Comparison of ENCODE assay signal across 22 mouse cellular contexts in genomic region chr14:26911826-26912225, GRCm38 (mm10). TPM values are rescaled to one million over a fixed set of nuclear protein-coding genes. Genes with fewer than 3 reads are reported as not detected.
DNase-seq lines count a peak whose midpoint lies in the region.
"Had no signal": no experiment of that assay in that cellular context is flagged by ENCODE, and none has a peak within 500 bp of the region (broad histone marks: within the 10 kb centered on the region; RNA-seq: fewer than 3 reads in every experiment).

No protein-coding gene starts in this region.

- 0 out of 2 replicates have a peak overlapping the region, but pooled peaks have one; percentile 3 for H3K27ac ChIP-seq in brown adipose tissue, adult 24 weeks (replicated peaks; ENCODE audit: low read depth, low read length)
- H3K27ac ChIP-seq: embryonic facial prominence, embryonic 12.5 days; forebrain, embryonic 12.5 days; forebrain, embryonic 15.5 days; hindbrain, embryonic 12.5 days; hindbrain, embryonic 15.5 days had no signal

- H3K4me1 ChIP-seq in brown adipose tissue, adult 24 weeks (ENCODE audit: control insufficient read depth, insufficient read depth, insufficient read length, low read length), result no peaks in the 10 kb centered on the region
- H3K4me1 ChIP-seq: embryonic facial prominence, embryonic 12.5 days; forebrain, embryonic 12.5 days; forebrain, embryonic 15.5 days; hindbrain, embryonic 15.5 days had no signal

- DNase-seq in heart, adult 11 months, result peak; percentile 65
- no peak for DNase-seq in heart, adult 18-20 months
- DNase-seq in retina, postnatal 1 day, result peak; percentile 6
- DNase-seq in retina, embryonic 14.5 days (ENCODE audit: low spot score), result no peak
- DNase-seq in lung, postnatal 25 days (ENCODE audit: low spot score), result no peak
- DNase-seq: adrenal gland, adult 8-10 months; adrenal gland, postnatal 25 days; cerebellum, adult 18-20 months; cerebellum, adult 9-10 months; cerebellum, postnatal 14 days; gastrocnemius, postnatal 25 days had no signal

- no peak overlapping the region for H3K4me3 ChIP-seq in brown adipose tissue, adult 24 weeks (ENCODE audit: insufficient read depth, low read depth, low read length)
- H3K4me3 ChIP-seq: embryonic facial prominence, embryonic 12.5 days; erythroblast, embryonic 14.5 days; forebrain, embryonic 12.5 days; forebrain, embryonic 15.5 days; hindbrain, embryonic 12.5 days; hindbrain, embryonic 15.5 days had no signal

RNA-seq across cellular contexts. Expression of gene Asb14, which starts 17.5 kb away (rescaled TPM):
- total RNA-seq in heart, adult 18-20 months (2021), result 100 to 1,000 TPM; 101 to 106 TPM
- 0.71 and 1.8 TPM in 2 replicates for polyA plus RNA-seq in brown adipose tissue, adult 24 weeks (2012; ENCODE audit: insufficient read depth, insufficient read length, missing spikeins)
- total RNA-seq: adrenal gland, adult 8-10 months; adrenal gland, postnatal 25 days; hematopoietic stem cell, adult 5-6 weeks; MEL had no signal
- polyA plus RNA-seq: brain, embryonic 14.5 days; C2C12; erythroblast, embryonic 14.5 days; hindbrain, embryonic 12.5 days had no signal

RNA-seq across cellular contexts. Expression of gene Appl1, which starts 59.2 kb away (rescaled TPM):
- total RNA-seq in heart, adult 18-20 months (2021), result 10 to 100 TPM; 13.9 to 16.6 TPM
- 7.0 and 18.7 TPM in 2 replicates for polyA plus RNA-seq in brown adipose tissue, adult 24 weeks (2012; ENCODE audit: insufficient read depth, insufficient read length, missing spikeins)

Comparison
In these comparisons a context has a peak if more than half of its experiments do, and no peak if none do; other contexts are left out.
1. DNase-seq: peak in heart, adult 11 months (single experiment) and retina, postnatal 1 day (single experiment); none in heart, adult 18-20 months (0 of 2), retina, embryonic 14.5 days (single experiment) and lung, postnatal 25 days (single experiment).